Mouse (Mus musculus) heart, postnatal 0 days (tissue): ENCODE results near the gene Homer3.

Source experiments
- CTCF ChIP-seq: IDR thresholded peaks from 2 replicates; pipeline ENCODE4 v1.5.1; 2016; ENCODE audit warnings: antibody characterized with exemption, control low read depth, low read depth
- EP300 ChIP-seq: IDR thresholded peaks from 2 replicates; pipeline ENCODE4 v1.6.1; 2016; ENCODE audit warnings: antibody characterized with exemption, low read depth

DNA sequence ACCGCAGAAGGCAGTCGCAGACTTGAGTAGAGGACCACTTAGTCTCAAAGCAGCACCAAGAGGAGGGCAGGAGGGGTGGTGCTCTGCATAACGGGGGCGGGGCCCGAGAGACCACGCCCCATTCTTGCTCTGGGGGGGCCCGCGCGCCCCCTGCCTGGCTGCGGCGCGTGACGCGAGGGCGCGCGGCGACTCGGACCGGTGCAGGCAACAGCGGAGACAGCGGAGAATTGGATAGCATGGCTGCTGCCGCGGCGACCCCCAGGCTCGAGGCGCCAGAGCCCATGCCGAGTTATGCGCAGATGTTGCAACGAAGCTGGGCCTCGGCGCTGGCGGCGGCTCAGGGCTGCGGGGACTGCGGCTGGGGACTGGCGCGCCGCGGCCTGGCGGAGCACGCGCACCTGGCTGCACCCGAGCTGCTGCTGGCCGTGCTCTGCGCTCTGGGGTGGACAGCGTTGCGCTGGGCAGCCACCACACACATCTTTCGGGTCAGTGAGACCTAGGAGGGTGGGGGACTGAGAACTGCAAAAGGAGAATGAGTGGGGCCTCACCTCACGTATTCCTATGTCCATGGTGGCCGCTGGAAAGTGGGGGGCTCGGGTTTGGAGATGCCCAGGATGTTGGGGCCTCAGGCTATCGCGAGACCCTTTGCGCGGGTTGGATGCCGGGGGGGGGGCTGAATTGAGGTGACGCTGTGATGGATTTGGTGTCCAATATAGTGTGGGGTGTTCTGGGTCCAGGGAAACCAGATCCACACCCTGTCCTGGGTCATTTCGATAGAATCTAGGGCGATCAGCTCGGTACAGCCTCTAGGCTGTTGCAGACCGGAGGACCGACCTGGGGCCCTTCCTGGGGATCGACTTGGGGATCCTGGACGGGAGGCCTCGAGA is 33.2 kb downstream of the Homer3 start, which contains the start of gene Cers1:
- TF ChIP-seq CTCF (no peak), EP300 (no peak)
